In genomic region chr6:51653753-51654152, GRCm38 (mm10) we compare ENCODE assay signal across 24 mouse cellular contexts.
"Had no signal": no experiment of that assay in that cellular context is flagged by ENCODE, and none has a peak within 500 bp of the region (broad histone marks: within the 10 kb centered on the region; RNA-seq: fewer than 3 reads in every experiment).

No protein-coding gene starts in this region.

- H3K4me2 ChIP-seq: heart, embryonic 12.5 days; hindbrain, embryonic 12.5 days; hindbrain, embryonic 14.5 days; intestine, embryonic 15.5 days; kidney, embryonic 15.5 days; limb, embryonic 13.5 days; limb, embryonic 15.5 days had no signal

- H3K4me3 ChIP-seq: heart, embryonic 10.5 days; heart, embryonic 12.5 days; hindbrain, embryonic 10.5 days; hindbrain, embryonic 12.5 days; intestine, embryonic 15.5 days; kidney, embryonic 15.5 days; limb, embryonic 13.5 days; limb, embryonic 15.5 days had no signal

- H3K27ac ChIP-seq: heart, embryonic 10.5 days; hindbrain, embryonic 10.5 days; hindbrain, embryonic 12.5 days; hindbrain, embryonic 14.5 days; intestine, embryonic 15.5 days; kidney, embryonic 15.5 days; kidney, postnatal 0 days; limb, embryonic 13.5 days; limb, embryonic 15.5 days had no signal

- H3K9me3 ChIP-seq: heart, embryonic 10.5 days; hindbrain, embryonic 10.5 days; hindbrain, embryonic 12.5 days; intestine, embryonic 15.5 days; kidney, embryonic 15.5 days; limb, embryonic 13.5 days; limb, embryonic 15.5 days had no signal

- H3K4me1 ChIP-seq: heart, embryonic 12.5 days; intestine, embryonic 15.5 days had no signal

- H3K36me3 ChIP-seq: heart, embryonic 10.5 days; heart, embryonic 12.5 days; hindbrain, embryonic 10.5 days; hindbrain, embryonic 12.5 days; intestine, embryonic 15.5 days; kidney, embryonic 15.5 days; limb, embryonic 13.5 days; limb, embryonic 15.5 days had no signal

- ATAC-seq: hindbrain, embryonic 16.5 days; inflammation-experienced regulatory T-cells, adult 6 months; intestine, embryonic 15.5 days had no signal

- DNase-seq: gastrocnemius, postnatal 25 days; heart, adult 18-20 months; heart, postnatal 10 days; heart, postnatal 4 days; kidney, adult 11 months; kidney, adult 2 months; kidney, adult 9 months; kidney, postnatal 14 days; kidney, postnatal 36 days; layer of hippocampus, adult 9-11 months; left cerebral cortex, postnatal 4 days; lung, adult 18-20 months had no signal

- H3K27me3 ChIP-seq: heart, embryonic 12.5 days; hindbrain, embryonic 12.5 days; intestine, embryonic 15.5 days; kidney, embryonic 15.5 days; limb, embryonic 13.5 days; limb, embryonic 15.5 days had no signal

- H3K9ac ChIP-seq: heart, embryonic 12.5 days; hindbrain, embryonic 12.5 days; hindbrain, embryonic 14.5 days; intestine, embryonic 15.5 days; kidney, embryonic 15.5 days; limb, embryonic 13.5 days; limb, embryonic 15.5 days had no signal
